Mouse (Mus musculus) subcutaneous adipose tissue, adult 2 months (tissue): ENCODE data around the gene Ptprn. TPM values are rescaled to one million over a fixed set of nuclear protein-coding genes. Genes with fewer than 3 reads are reported as not detected.

ENCODE experiments used
- polyA plus RNA-seq: library from polyadenylated mRNA; depleted of rRNA; stranded (reverse); fragments of >200 nt; gene quantifications from 2 replicates; pipeline ENCODE4 v1.2.3, GENCODE M21; 2012; ENCODE audit warnings: low replicate concordance; rRNA removed

The Ptprn gene
- polyA plus RNA-seq, result 0.04 TPM in 2 replicates

DNA sequence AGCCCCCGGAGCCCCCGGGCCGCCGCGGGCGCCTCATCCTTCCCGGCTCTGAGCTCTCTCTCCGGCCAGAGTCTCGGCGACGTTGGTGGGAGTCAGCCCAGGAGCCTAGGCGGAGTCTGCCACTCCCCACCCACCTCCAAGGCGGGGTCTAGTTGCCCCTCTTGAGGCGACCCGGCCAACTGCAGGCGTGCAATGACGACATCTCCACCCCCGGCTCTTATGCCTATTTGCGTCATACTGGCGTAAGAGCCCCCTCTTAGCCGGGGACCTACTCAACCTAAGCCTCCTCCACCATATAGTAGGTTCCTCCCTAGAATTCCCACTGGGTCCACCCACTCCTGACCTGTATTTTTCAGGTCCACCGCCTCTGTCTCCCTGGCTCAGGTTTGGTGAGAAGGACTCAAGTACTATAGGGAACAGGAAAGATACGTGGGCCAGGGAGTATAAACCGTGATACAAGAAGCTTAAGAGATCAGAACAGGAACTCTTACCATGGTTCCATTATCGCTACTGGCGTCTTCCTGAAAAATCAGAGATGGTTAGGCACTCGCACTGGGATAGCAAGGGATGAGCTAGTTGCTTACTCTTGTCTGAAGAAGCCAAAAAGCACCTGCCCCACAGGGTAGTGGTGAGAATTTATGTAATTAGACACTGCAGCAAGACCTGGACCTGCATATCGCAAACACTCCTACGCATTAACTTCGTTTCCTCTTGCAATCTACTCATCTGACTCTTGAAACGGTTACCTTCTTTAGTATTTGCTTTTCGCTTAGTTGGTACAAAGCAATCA is at the start of gene Ptprn:
Gene Ptprn (minus strand): TSS at position 412 of the 790 bp plus-strand sequence.

DNA sequence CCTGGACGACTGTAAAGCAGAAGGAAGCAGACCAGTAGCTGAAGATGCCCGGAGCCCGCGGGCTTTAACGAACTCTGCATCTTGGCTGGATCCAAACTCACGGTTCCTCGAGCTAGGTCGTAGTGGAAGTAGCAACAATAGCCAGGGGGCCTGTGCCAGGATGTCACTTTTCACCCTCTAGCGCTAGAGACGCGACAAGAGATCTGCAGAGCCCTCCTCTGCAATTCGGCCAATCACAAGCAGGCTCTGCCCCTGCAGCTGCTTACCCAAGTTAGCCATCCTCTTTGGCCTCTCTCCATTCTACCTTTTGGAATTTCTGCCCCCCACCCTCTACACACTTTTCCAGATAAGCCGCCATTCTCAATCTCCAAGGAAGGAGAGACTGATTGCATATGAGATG is 13.9 kb upstream of the Ptprn start, which contains the start of gene Resp18:
Gene Resp18 (minus strand): TSS at position 188 of the 400 bp plus-strand sequence.

DNA sequence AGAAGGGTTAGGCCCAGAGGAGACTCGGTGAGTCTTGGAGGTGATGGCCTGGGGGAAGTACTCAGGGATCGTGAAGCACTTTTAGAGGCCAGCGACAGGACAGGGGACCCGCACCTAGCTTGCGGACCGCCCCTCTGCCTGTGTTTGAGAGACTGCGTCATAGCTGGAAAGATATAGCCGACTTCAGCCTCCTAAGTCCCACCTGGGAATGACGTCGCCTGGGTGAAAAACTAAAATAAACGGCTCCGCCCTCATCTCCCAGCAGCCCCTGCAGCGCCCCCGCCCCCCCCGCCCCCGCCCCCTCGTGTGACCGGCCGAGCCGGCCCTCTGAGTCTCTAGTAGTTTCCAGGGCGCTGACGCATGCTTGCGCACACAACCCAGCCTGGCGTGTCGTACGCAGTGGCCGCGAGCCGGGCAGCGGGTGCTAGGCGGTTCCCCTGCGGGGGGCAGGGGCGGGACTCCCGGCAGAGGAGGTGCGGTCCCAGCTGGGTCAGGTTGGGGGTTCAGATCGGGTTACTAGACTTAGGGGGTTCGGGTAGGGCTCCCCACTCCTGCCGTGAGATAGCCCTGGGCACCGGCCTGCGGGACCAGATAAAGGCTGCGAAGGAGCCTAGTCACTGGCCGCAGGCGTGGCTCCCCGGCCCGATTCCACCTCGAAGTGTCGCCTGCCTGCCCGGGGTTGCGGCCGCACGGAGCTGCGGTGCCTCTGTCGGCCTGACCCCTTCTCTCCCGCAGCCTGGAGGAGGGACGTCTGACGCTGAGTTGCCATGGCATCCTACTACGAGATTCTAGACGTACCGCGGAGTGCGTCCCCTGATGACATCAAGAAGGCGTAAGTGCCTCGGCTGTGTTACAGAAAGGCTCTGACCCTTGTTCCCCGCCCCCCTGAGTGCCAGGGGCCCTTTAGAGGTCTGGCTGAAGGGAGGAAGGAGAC is 27.9 kb downstream of the Ptprn start, which contains the start of gene Dnajb2:
Gene Dnajb2 (plus strand): TSS at position 290 of the 934 bp plus-strand sequence.

DNA sequence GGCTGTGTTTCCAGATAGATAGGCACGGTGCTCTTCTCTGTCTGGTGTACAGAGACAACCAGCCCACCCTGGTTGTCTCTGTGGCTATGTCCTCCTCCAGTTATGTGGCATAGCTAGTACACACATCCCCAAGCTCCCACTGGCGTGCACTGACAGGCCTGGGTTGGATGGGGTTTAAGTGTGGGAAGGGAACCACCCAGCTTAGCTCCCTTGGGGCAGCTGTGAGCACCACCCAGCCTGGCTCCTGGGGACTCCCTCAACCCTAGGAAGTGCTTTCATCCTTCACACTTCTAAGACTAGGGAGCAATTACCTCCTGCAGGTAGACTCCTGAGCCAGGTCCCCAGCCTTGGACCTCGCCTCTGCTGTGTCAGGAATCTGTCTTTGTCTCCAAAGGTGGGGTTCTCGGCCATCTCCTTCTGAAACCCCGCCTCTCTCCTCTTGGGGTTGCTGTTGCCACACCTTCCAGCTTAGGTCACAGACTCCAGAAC is 32.6 kb downstream of the Ptprn start, which contains the start of gene A630095N17Rik:
Gene A630095N17Rik (minus strand): TSS at position 439 of the 489 bp plus-strand sequence.

DNA sequence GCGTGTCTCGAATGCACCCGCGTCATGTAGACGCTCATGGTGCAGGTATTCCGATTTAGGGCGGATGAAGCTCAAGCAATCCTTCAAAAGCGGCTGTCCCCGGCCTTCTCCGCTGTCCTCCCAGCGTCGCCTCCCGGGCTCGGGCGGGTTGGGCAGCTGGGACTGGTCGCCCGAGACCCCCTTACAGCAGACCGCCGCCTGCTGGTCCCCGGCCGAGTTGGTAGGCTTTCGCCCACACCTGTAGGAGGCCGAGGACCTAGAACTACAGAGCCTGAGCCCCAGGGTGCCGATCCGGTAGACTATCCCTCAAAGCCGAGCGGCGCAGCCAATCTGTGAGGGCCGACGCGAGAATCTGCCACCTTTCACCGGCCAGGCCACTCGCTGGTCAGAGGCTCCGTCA is 44.8 kb downstream of the Ptprn start, which contains the start of gene Tuba4a:
Gene Tuba4a (minus strand): TSS at position 335 of the 400 bp plus-strand sequence.

DNA sequence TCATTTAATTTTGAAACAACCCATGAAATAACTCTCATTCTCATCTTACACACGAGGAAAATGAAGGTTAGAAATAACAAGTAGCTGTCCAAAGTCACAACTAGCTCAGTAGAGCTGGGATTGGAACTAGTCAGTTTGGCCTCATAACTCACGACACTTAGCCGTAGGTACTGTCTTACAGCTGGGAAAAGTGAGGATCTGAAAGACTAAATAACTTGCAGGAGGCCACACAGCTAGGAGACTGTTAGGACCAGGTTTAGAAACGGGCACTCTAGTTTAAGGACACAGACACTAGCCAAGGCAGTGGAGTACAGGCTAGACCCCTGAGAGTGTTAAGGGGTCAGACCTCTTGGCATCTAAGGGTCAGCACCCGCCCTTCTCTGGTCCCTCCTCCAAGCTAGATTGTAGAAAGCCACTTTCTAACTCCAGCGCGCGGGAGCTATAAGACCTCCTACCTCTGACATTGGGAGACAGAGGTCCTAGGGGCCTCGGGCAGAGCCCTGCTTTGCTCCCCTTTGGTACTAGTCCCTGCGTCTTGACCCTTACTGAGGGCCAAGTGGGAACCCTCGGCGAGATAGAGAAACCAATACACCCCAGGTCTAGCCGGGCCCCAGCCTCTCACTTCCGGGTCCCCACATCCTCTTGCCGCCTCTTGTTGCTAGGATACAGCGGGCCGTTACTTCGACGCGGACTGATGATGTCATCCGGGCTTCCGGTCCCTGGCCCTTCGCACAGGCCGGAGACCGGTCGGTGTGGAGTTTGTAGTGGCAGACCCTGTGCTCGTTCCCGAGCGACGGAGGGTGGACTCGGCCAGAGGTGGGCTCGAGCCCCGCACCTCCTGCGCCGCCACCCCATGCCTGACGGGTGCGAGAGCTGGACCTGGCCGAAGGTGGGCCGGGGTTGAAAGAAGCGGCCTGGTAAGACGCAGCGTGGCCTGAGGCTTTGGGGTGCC is 53.9 kb downstream of the Ptprn start, which contains the start of the genes Glb1l and Stk16:
Gene Glb1l (minus strand): TSS at position 678 of the 952 bp plus-strand sequence.
Gene Stk16 (plus strand): TSS at position 703 of the 952 bp plus-strand sequence.

Other genes with a start within 250 kb of the Ptprn start
- gene Nhej1, start 139.3 kb downstream of the Ptprn start, polyA plus RNA-seq, result 3.5 and 6.6 TPM in 2 replicates
- gene Slc23a3, start 130.6 kb downstream of the Ptprn start, polyA plus RNA-seq, result 0.43 and 1.3 TPM in 2 replicates
- gene Cnppd1, start 121.8 kb downstream of the Ptprn start, polyA plus RNA-seq, result 47.3 and 55.4 TPM in 2 replicates
- 100 and 133 TPM in 2 replicates for gene Retreg2, start 121.7 kb downstream of the Ptprn start, polyA plus RNA-seq
- gene Zfand2b, start 95.9 kb downstream of the Ptprn start, polyA plus RNA-seq, result 65.1 and 66.9 TPM in 2 replicates
- 32.2 and 39.4 TPM in 2 replicates for gene Abcb6, start 84.1 kb downstream of the Ptprn start, polyA plus RNA-seq
- gene Ankzf1, start 72.4 kb downstream of the Ptprn start, polyA plus RNA-seq, result 18.2 and 25.3 TPM in 2 replicates
- 62.4 and 75.2 TPM in 2 replicates for gene Atg9a, start 72.3 kb downstream of the Ptprn start, polyA plus RNA-seq
- gene Glb1l, start 53.7 kb downstream of the Ptprn start, polyA plus RNA-seq, result 23.9 and 39.1 TPM in 2 replicates
- 186 and 199 TPM in 2 replicates for gene Stk16, start 53.7 kb downstream of the Ptprn start, polyA plus RNA-seq
- 15.5 and 34.7 TPM in 2 replicates for gene Tuba4a, start 44.6 kb downstream of the Ptprn start, polyA plus RNA-seq
- not detected in 2 replicates for gene A630095N17Rik, start 32.4 kb downstream of the Ptprn start, polyA plus RNA-seq
- 42.8 TPM in 2 replicates for gene Dnajb2, start 28.1 kb downstream of the Ptprn start, polyA plus RNA-seq
- not detected in 2 replicates for gene Resp18, start 13.9 kb upstream of the Ptprn start, polyA plus RNA-seq
- gene Dnpep, start 53.5 kb upstream of the Ptprn start, polyA plus RNA-seq, result 152 and 178 TPM in 2 replicates
- 47.0 and 310 TPM in 2 replicates for gene Des, start 95.8 kb upstream of the Ptprn start, polyA plus RNA-seq
- gene Speg, start 110.8 kb upstream of the Ptprn start, polyA plus RNA-seq, result 20.5 and 125 TPM in 2 replicates
- 134 and 167 TPM in 2 replicates for gene Gmppa, start 171.4 kb upstream of the Ptprn start, polyA plus RNA-seq
- gene Asic4, start 185.9 kb upstream of the Ptprn start, polyA plus RNA-seq, result 0.09 and 0.51 TPM in 2 replicates
- 83.3 and 185 TPM in 2 replicates for gene Chpf, start 214.8 kb upstream of the Ptprn start, polyA plus RNA-seq
- 2.2 and 3.9 TPM in 2 replicates for gene Tmem198, start 215.0 kb upstream of the Ptprn start, polyA plus RNA-seq
- gene Obsl1, start 241.9 kb upstream of the Ptprn start, polyA plus RNA-seq, result 15.6 and 98.4 TPM in 2 replicates
- gene Inha, start 242.6 kb upstream of the Ptprn start, polyA plus RNA-seq, result 4.4 and 20.8 TPM in 2 replicates